Mouse (Mus musculus) neural tube, embryonic 14.5 days (tissue): ENCODE results near the gene Siglecg. TPM values are rescaled to one million over a fixed set of nuclear protein-coding genes. Genes with fewer than 3 reads are reported as not detected.

Source experiments
- ATAC-seq: fragments of 200-750 bp; cut with Nextera tagmentation; 2 replicates; pipeline ENCODE4 v1.8.0; 2017; ENCODE audit warnings: low read depth, mild to moderate bottlenecking, moderate TSS enrichment, moderate library complexity
- H3K27ac ChIP-seq: fragments of 300-500 bp; sonication (generic); 2 replicates; pipeline ENCODE4 v1.5.1; 2014; ENCODE audit warnings: low read depth, mild to moderate bottlenecking, control low read depth, low read length, moderate library complexity, mixed read lengths
- H3K27me3 ChIP-seq: fragments of 300-500 bp; sonication (generic); 2 replicates; pipeline ENCODE4 v1.6.1; 2014; ENCODE audit warnings: low read length; ENCODE audit not compliant: control insufficient read depth, insufficient read depth
- H3K36me3 ChIP-seq: fragments of 300-500 bp; sonication (generic); 2 replicates; pipeline ENCODE4 v1.6.1; 2014; ENCODE audit warnings: low read length, mixed read lengths; ENCODE audit not compliant: control insufficient read depth, insufficient read depth
- H3K4me1 ChIP-seq: fragments of 300-500 bp; sonication (generic); 2 replicates; pipeline ENCODE4 v1.6.1; 2014; ENCODE audit warnings: low read length; ENCODE audit not compliant: control insufficient read depth, insufficient read depth
- H3K4me2 ChIP-seq: fragments of 300-500 bp; sonication (generic); 2 replicates; pipeline ENCODE4 v1.6.1; 2014; ENCODE audit warnings: mild to moderate bottlenecking, low read depth, low read length, control low read depth
- H3K4me3 ChIP-seq: fragments of 300-500 bp; sonication (generic); 2 replicates; pipeline ENCODE4 v1.5.1; 2014; ENCODE audit warnings: low read depth, low read length, control low read depth, mixed read lengths
- H3K9ac ChIP-seq: fragments of 300-500 bp; sonication (generic); replicated peaks from 2 replicates; pipeline ENCODE4 v1.6.1; 2014; ENCODE audit warnings: low read depth, mild to moderate bottlenecking, control low read depth, low read length, mixed read lengths
- H3K9me3 ChIP-seq: fragments of 300-500 bp; sonication (generic); 2 replicates; pipeline ENCODE4 v1.6.1; 2016; ENCODE audit warnings: low read length; ENCODE audit not compliant: control insufficient read depth
- WGBS: fragments of 180-500 bp; shearing (Covaris S2); extraction: QIAGEN DNeasy Blood & Tissue Kit; methylation state at CpG from one replicate; pipeline ENCODE4 v1.1.7; 2014; 5-methylcytosine and 5-hydroxymethylcytosine counted together
- polyA plus RNA-seq: library from polyadenylated mRNA; unstranded; fragments of >200 nt; fragmentation: Nextera tagmentation; extraction: Ambion mirVana; gene quantifications from 2 replicates; pipeline ENCODE4 v1.2.1, GENCODE M21; 2014

Gene Siglecg
- polyA plus RNA-seq, 1 experiment from 2014 or later, result not detected

DNA sequence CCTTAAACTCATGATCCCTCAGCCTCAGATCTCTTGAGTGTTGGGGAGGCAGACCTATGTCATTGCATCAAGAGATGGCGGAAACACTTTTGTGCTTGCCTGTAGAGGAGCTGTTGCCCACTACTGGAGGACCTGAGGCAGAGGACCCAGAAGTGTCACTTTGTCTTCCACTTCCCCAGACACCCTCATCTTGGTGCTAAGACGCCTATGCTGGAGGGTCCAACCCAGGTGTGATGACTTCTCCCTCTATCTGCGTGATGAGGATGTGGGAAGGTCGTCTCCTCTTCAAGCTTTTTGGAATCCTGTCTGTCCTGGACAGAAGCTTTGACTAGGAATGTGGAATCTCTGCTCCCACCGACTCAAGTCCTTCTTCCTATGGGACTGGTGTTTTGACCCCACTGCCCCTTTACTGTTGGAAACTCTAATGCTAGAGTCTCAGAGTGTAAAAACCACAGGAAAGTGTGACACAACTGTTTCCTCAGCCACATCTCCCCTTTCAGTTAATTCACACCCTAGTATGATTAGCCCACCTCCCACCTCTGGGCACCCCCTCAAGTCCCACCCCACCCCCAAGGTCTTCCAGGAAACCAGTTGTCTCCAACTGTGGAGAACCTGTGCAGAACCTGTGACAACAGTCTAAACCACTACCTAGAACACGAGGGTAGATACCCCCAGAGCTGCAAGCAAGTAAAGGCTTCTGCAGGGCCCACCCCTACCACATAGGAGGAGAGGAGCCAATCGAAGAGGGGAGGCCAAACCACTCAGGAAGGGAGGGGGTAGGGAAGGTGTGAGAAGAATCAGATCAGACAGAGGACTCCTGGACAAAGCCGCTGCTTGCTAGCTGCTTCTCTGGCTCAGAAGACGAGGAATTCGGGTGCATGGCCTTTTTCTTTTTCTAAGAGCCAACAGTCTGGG lies 28.6 kb downstream of the Siglecg start, which contains the start of gene Nkg7:
Gene Nkg7 (plus strand): TSS at position 733 of the 915 bp plus-strand sequence.
- Histone ChIP-seq H3K4me2 (no peak within 1 kb of the TSS), H3K4me1 (no peaks in the 10 kb centered on the region), H3K36me3 (no peaks in the 10 kb centered on the region), H3K4me3 (no peak within 1 kb of the TSS), H3K27me3 (no peaks in the 10 kb centered on the region), H3K27ac (no peak within 1 kb of the TSS), H3K9me3 (no peaks in the 10 kb centered on the region), H3K9ac (no peak within 1 kb of the TSS)
- 78% methylated on average over 10 of the region's 10 CpGs for WGBS
- ATAC-seq, result no peak

GRCm38 (mm10) chr7:43438611-43439010 lies 30.6 kb downstream of the Siglecg start:
- no peak overlapping the region for H3K4me2 ChIP-seq
- H3K4me1 ChIP-seq, result peaks cover 6% of the 10 kb centered on the region
- no peak overlapping the region for H3K27ac ChIP-seq
- H3K36me3 ChIP-seq, result no peaks in the 10 kb centered on the region
- no peaks in the 10 kb centered on the region for H3K27me3 ChIP-seq
- H3K9ac ChIP-seq, result no peak overlapping the region
- 88% methylated on average over 4 of the region's 4 CpGs for WGBS
- no peak for ATAC-seq
- no peaks in the 10 kb centered on the region for H3K9me3 ChIP-seq
- no peak overlapping the region for H3K4me3 ChIP-seq

DNA sequence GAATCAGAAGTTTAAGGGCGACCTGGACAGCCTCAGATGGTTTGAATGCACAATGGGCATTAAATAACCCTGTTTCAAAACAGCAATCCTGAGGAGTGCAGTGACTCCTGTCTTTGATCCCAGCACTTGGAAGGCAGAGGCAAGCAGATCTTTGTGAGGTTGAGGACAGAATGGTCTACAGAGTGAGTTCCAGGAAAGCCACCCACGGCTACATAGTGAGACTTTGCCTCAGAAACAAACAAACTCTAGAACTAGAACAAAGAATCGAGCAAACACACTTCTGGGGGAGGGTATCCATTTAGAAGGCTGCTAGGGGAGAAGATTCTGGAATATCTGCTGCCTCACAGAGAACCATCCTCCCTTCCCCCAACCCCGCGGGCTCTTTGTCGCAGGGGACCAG lies 32.5 kb downstream of the Siglecg start, which contains the start of gene Cldnd2:
Gene Cldnd2 (plus strand): TSS at position 301 of the 400 bp plus-strand sequence.
- Histone ChIP-seq H3K4me2 (no peak within 1 kb of the TSS), H3K9ac (no peak within 1 kb of the TSS), H3K27me3 (no peaks in the 10 kb centered on the region), H3K9me3 (no peaks in the 10 kb centered on the region), H3K4me1 (peaks cover 17% of the 10 kb centered on the region), H3K27ac (no peak within 1 kb of the TSS), H3K4me3 (no peak within 1 kb of the TSS), H3K36me3 (no peaks in the 10 kb centered on the region)
- 79% methylated on average over 6 of the region's 6 CpGs for WGBS
- no peak for ATAC-seq

- no peaks in the 10 kb centered on the region for H3K9me3 ChIP-seq
- ATAC-seq, result no peak
- no peak overlapping the region for H3K9ac ChIP-seq
- WGBS, result 88% methylated on average over 3 of the region's 3 CpGs
- H3K4me2 ChIP-seq, result no peak overlapping the region
- no peak overlapping the region for H3K4me3 ChIP-seq
- peaks cover 17% of the 10 kb centered on the region for H3K4me1 ChIP-seq
- no peak overlapping the region for H3K27ac ChIP-seq
- no peaks in the 10 kb centered on the region for H3K27me3 ChIP-seq
- no peaks in the 10 kb centered on the region for H3K36me3 ChIP-seq
These were observed 33.1 kb downstream of the Siglecg start for GRCm38 (mm10) chr7:43441071-43441470.

- H3K27ac ChIP-seq, result peak overlapping the region; percentile 90
- peak overlapping the region; percentile 52 for H3K4me3 ChIP-seq
- peak overlapping the region; percentile 63 for H3K9ac ChIP-seq
- H3K4me1 ChIP-seq, result peaks cover 17% of the 10 kb centered on the region
- no peaks in the 10 kb centered on the region for H3K27me3 ChIP-seq
- H3K4me2 ChIP-seq, result peak overlapping the region; percentile 57
- H3K9me3 ChIP-seq, result no peaks in the 10 kb centered on the region
- H3K36me3 ChIP-seq, result no peaks in the 10 kb centered on the region
- WGBS, result 8% methylated on average over 9 of the region's 9 CpGs
- ATAC-seq, result no peak
These were observed 34.7 kb downstream of the Siglecg start for GRCm38 (mm10) chr7:43442684-43443083.

DNA sequence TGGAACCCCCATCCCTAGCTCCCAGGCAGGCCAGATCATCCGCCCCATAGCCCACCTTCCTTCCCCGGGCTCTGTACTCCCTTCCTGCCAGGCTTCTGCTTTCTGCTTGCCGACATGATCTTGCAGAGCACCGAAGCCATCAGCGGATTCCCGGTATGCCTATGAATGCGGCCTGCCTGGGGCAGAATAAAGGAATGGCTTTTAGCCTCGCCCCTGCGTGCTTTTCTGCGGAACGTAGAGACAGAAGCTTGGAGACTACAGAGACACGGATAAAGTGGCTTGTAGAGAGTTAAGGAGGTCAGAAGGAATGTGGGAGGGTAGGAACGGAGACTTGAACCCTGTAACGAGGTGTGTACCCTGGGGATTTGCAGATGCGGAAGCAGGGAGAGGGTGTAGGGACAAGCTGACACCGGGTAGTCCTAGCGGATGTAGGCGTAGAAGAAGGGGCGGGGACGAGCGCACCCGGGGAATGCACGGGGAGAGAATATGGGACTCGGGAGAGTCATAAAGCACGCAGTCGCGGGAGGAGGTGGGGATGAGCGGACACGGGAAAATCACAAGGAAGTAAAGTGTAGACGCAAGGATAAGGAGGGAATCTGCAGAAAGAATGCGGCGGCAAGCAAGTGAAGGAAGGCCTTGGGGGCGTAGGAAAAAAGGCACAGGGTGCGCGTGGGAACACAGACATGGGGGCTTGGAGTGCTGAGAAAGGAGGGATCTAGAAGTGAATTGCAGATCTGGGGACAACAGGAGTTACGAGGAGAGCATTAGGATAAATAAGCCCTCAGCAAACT lies 35.3 kb downstream of the Siglecg start:
- WGBS, result under 1% methylated on average over 36 of the region's 36 CpGs
- Histone ChIP-seq H3K27me3 (no peaks in the 10 kb centered on the region), H3K36me3 (no peaks in the 10 kb centered on the region), H3K4me2 (peak overlapping the region; percentile 57), H3K4me3 (peak overlapping the region; percentile 52), H3K4me1 (peaks cover 17% of the 10 kb centered on the region), H3K9ac (peak overlapping the region; percentile 63), H3K27ac (peak overlapping the region; percentile 90), H3K9me3 (no peaks in the 10 kb centered on the region)
- ATAC-seq, result peak; percentile 85

DNA sequence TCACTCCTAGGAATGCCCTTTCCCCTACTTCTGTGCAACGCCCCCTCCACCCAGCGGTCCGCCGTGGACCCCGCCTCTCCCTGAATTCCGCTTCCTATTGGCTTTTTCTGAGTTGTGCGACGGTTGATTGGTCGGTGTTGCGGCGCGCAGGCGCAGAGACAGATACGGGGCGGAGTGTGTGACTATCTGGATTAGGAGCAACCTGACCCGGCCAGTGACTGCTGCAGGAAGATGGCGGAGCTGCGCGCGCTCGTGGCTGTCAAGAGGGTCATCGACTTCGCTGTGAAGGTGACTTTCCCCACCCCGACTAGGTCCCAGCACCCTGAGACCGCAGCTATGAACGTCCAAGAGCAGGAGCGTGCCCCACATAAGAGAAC lies 35.9 kb downstream of the Siglecg start, which contains the start of the genes Etfb and Gm45233:
Gene Etfb (plus strand): TSS at position 167 of the 377 bp plus-strand sequence.
Gene Gm45233 (plus strand): TSS at position 212 of the 377 bp plus-strand sequence.
- peak within 1 kb of the TSS; percentile 57 for H3K4me2 ChIP-seq
- peak within 1 kb of the TSS; percentile 90 for H3K27ac ChIP-seq
- H3K9me3 ChIP-seq, result no peaks in the 10 kb centered on the region
- H3K4me1 ChIP-seq, result peaks cover 17% of the 10 kb centered on the region
- under 1% methylated on average over 27 of the region's 27 CpGs for WGBS
- peak; percentile 97 for ATAC-seq
- no peaks in the 10 kb centered on the region for H3K27me3 ChIP-seq
- H3K9ac ChIP-seq, result peak within 1 kb of the TSS; percentile 66
- peak within 1 kb of the TSS; percentile 52 for H3K4me3 ChIP-seq
- H3K36me3 ChIP-seq, result no peaks in the 10 kb centered on the region

- WGBS, result 94% methylated on average over 4 of the region's 4 CpGs
- H3K9me3 ChIP-seq, result no peaks in the 10 kb centered on the region
- H3K27ac ChIP-seq, result no peak overlapping the region
- no peak for ATAC-seq
- peaks cover 13% of the 10 kb centered on the region for H3K4me1 ChIP-seq
- no peaks in the 10 kb centered on the region for H3K27me3 ChIP-seq
- H3K9ac ChIP-seq, result no peak overlapping the region
- no peak overlapping the region for H3K4me3 ChIP-seq
- H3K36me3 ChIP-seq, result no peaks in the 10 kb centered on the region
- no peak overlapping the region for H3K4me2 ChIP-seq
These were observed 39.8 kb downstream of the Siglecg start for GRCm38 (mm10) chr7:43447801-43448200.
